Mouse (Mus musculus) gastrocnemius, adult 2 months (tissue): ENCODE measurements at regions not wholly inside any gene's neighbourhood (a gene's known extent, or its start where the extent isn't known, plus 50 kb on each side); places are given as distances from the start of the nearest gene placed in this dataset.

Experiments used
- DNase-seq: peaks from one replicate; pipeline ENCODE4 v3.0.0; 2022
- H3K27ac ChIP-seq: fragments of 200-600 bp; 2 replicates; pipeline ENCODE4 v1.8.1; 2022; ENCODE audit warnings: mild to moderate bottlenecking
- H3K4me3 ChIP-seq: fragments of 200-600 bp; 2 replicates; pipeline ENCODE4 v1.8.1; 2022; ENCODE audit warnings: mild to moderate bottlenecking, moderate library complexity
- CTCF ChIP-seq: fragments of 200-600 bp; IDR thresholded peaks from 2 replicates; pipeline ENCODE4 v1.8.1; 2022; ENCODE audit warnings: antibody characterized with exemption, mild to moderate bottlenecking, moderate library complexity
- intact Hi-C: fragments of 180-260 bp; cut with DNase I; formaldehyde crosslinking; loops from one replicate; pipeline ENCODE4 v1.15.1; 2025

- Histone ChIP-seq H3K27ac (no peak overlapping the region), H3K4me3 (no peak overlapping the region)
- intact Hi-C loops, result no loop called here
- DNase-seq, result no peak
- TF ChIP-seq CTCF, result no peak
Measured at GRCm38 (mm10) chr10:67339371-67339929, 54.3 kb upstream of the Nrbf2 start.

- no peak for DNase-seq
- Histone ChIP-seq H3K27ac (no peak overlapping the region), H3K4me3 (no peak overlapping the region)
- intact Hi-C loops, result no loop called here
- no peak for TF ChIP-seq CTCF
Measured at GRCm38 (mm10) chr10:67344722-67345121, 59.6 kb upstream of the Nrbf2 start.

- TF ChIP-seq CTCF, result no peak
- Histone ChIP-seq H3K4me3 (no peak overlapping the region), H3K27ac (no peak overlapping the region)
- intact Hi-C loops, result no loop called here
- no peak for DNase-seq
Measured at GRCm38 (mm10) chr10:67350956-67351355, 65.9 kb upstream of the Nrbf2 start.

GRCm38 (mm10) chr10:67360793-67361192 lies 75.7 kb upstream of the Nrbf2 start:
- no peak overlapping the region for H3K4me3 ChIP-seq
- H3K27ac ChIP-seq, result no peak overlapping the region
- intact Hi-C loops, result no loop called here
- DNase-seq, result no peak
- TF ChIP-seq CTCF, result no peak

GRCm38 (mm10) chr10:67361281-67361680 lies 76.2 kb upstream of the Nrbf2 start:
- no peak for TF ChIP-seq CTCF
- H3K27ac ChIP-seq, result no peak overlapping the region
- intact Hi-C loops, result no loop called here

GRCm38 (mm10) chr10:67364595-67364994 lies 79.5 kb upstream of the Nrbf2 start:
- H3K4me3 ChIP-seq, result no peak overlapping the region
- intact Hi-C loops, result no loop called here
- TF ChIP-seq CTCF, result no peak

More at GRCm38 (mm10) chr10:67361281-67361680, 76.2 kb upstream of the Nrbf2 start:
- no peak for DNase-seq
- no peak overlapping the region for H3K4me3 ChIP-seq

GRCm38 (mm10) chr10:67365158-67365557 lies 80.1 kb upstream of the Nrbf2 start:
- no peak overlapping the region for H3K27ac ChIP-seq
- no peak for DNase-seq
- TF ChIP-seq CTCF, result no peak
- intact Hi-C loops, result no loop called here
- no peak overlapping the region for H3K4me3 ChIP-seq

More at GRCm38 (mm10) chr10:67364595-67364994, 79.5 kb upstream of the Nrbf2 start:
- DNase-seq, result no peak
- no peak overlapping the region for H3K27ac ChIP-seq

GRCm38 (mm10) chr10:67372569-67373161 lies 87.6 kb upstream of the Nrbf2 start:
- no peak for TF ChIP-seq CTCF
- intact Hi-C loops, result no loop called here
- no peak overlapping the region for H3K27ac ChIP-seq
- no peak for DNase-seq
- no peak overlapping the region for H3K4me3 ChIP-seq

GRCm38 (mm10) chr10:67376638-67377037 lies 91.5 kb upstream of the Nrbf2 start:
- DNase-seq, result no peak
- no peak for TF ChIP-seq CTCF
- Histone ChIP-seq H3K4me3 (no peak overlapping the region), H3K27ac (no peak overlapping the region)
- intact Hi-C loops, result no loop called here

GRCm38 (mm10) chr10:67377643-67378223 lies 92.6 kb upstream of the Nrbf2 start:
- peak overlapping the region; percentile 23 for H3K4me3 ChIP-seq
- no peak overlapping the region for H3K27ac ChIP-seq
- intact Hi-C loops, result no loop called here
- no peak for TF ChIP-seq CTCF
- DNase-seq, result no peak

GRCm38 (mm10) chr10:67380174-67380573 lies 95.1 kb upstream of the Nrbf2 start:
- H3K27ac ChIP-seq, result no peak overlapping the region
- no peak for DNase-seq
- no peak for TF ChIP-seq CTCF
- intact Hi-C loops, result no loop called here
- no peak overlapping the region for H3K4me3 ChIP-seq

GRCm38 (mm10) chr10:67383352-67383751 lies 98.2 kb upstream of the Nrbf2 start:
- intact Hi-C loops, result no loop called here
- H3K27ac ChIP-seq, result no peak overlapping the region
- DNase-seq, result no peak
- no peak overlapping the region for H3K4me3 ChIP-seq
- no peak for TF ChIP-seq CTCF

- no peak for DNase-seq
- intact Hi-C loops, result no loop called here
- no peak overlapping the region for H3K4me3 ChIP-seq
- H3K27ac ChIP-seq, result no peak overlapping the region
- TF ChIP-seq CTCF, result no peak
Measured at GRCm38 (mm10) chr10:67383802-67384567, 98.9 kb upstream of the Nrbf2 start.
